ENCODE assay signal across 22 mouse cellular contexts in genomic region chr9:107420898-107421297, GRCm38 (mm10). TPM values are rescaled to one million over a fixed set of nuclear protein-coding genes. Genes with fewer than 3 reads are reported as not detected.
DNase-seq lines count a peak whose midpoint lies in the region; ATAC-seq lines count a peak whose summit lies in the region.
"Had no signal": no experiment of that assay in that cellular context is flagged by ENCODE, and none has a peak within 500 bp of the region (broad histone marks: within the 10 kb centered on the region; RNA-seq: fewer than 3 reads in every experiment).

No protein-coding gene starts in this region.

- 0 out of 2 replicates have a peak overlapping the region, but pooled peaks have one; percentile 24 for H3K27ac ChIP-seq in heart, embryonic 10.5 days
- H3K27ac ChIP-seq in midbrain, embryonic 16.5 days (ENCODE audit: low read length): 0 out of 2 replicates have a peak overlapping the region, but pooled peaks have one; percentile 7
- H3K27ac ChIP-seq in midbrain, embryonic 14.5 days (replicated peaks; ENCODE audit: low read depth, low read length): no peak overlapping the region
- H3K27ac ChIP-seq: embryonic facial prominence, embryonic 13.5 days; hindbrain, embryonic 15.5 days; limb, embryonic 13.5 days; lung, embryonic 15.5 days; midbrain, embryonic 12.5 days had no signal

- H3K4me2 ChIP-seq in midbrain, embryonic 16.5 days (ENCODE audit: low read length): no peak overlapping the region
- H3K4me2 ChIP-seq in midbrain, embryonic 14.5 days (ENCODE audit: low read length): no peak overlapping the region
- H3K4me2 ChIP-seq: embryonic facial prominence, embryonic 13.5 days; hindbrain, embryonic 15.5 days; limb, embryonic 13.5 days; liver, embryonic 11.5 days; lung, embryonic 15.5 days; midbrain, embryonic 12.5 days had no signal

- H3K36me3 ChIP-seq in heart, embryonic 10.5 days: no peaks in the 10 kb centered on the region
- no peaks in the 10 kb centered on the region for H3K36me3 ChIP-seq in midbrain, embryonic 16.5 days (ENCODE audit: control insufficient read depth, insufficient read depth, low read length)
- H3K36me3 ChIP-seq in midbrain, embryonic 14.5 days (ENCODE audit: control insufficient read depth, insufficient read depth, low read length): no peaks in the 10 kb centered on the region
- H3K36me3 ChIP-seq: embryonic facial prominence, embryonic 13.5 days; hindbrain, embryonic 15.5 days; limb, embryonic 13.5 days; lung, embryonic 15.5 days; midbrain, embryonic 12.5 days had no signal

- WGBS in heart, embryonic 10.5 days: 81% methylated on average over 5 of the region's 5 CpGs
- 65% methylated on average over 5 of the region's 5 CpGs for WGBS in midbrain, embryonic 16.5 days
- 70% methylated on average over 5 of the region's 5 CpGs for WGBS in midbrain, embryonic 14.5 days

- H3K4me3 ChIP-seq in heart, embryonic 10.5 days: no peak overlapping the region
- no peak overlapping the region for H3K4me3 ChIP-seq in midbrain, embryonic 16.5 days (ENCODE audit: low read depth, low read length)
- no peak overlapping the region for H3K4me3 ChIP-seq in midbrain, embryonic 14.5 days (replicated peaks; ENCODE audit: low read depth, low read length)
- H3K4me3 ChIP-seq: embryonic facial prominence, embryonic 13.5 days; hindbrain, embryonic 15.5 days; limb, embryonic 13.5 days; lung, embryonic 15.5 days; midbrain, embryonic 12.5 days had no signal

- peaks cover 74% of the 10 kb centered on the region for H3K4me1 ChIP-seq in heart, embryonic 10.5 days
- H3K4me1 ChIP-seq in midbrain, embryonic 16.5 days (ENCODE audit: control insufficient read depth, insufficient read depth, low read length): peaks cover 36% of the 10 kb centered on the region
- H3K4me1 ChIP-seq in midbrain, embryonic 14.5 days (ENCODE audit: control insufficient read depth, insufficient read depth, low read length): peaks cover 27% of the 10 kb centered on the region
- H3K4me1 ChIP-seq: limb, embryonic 13.5 days had no signal

- H3K27me3 ChIP-seq in heart, embryonic 10.5 days (ENCODE audit: insufficient read depth, poor library complexity, severe bottlenecking): peaks cover 17% of the 10 kb centered on the region; the same call in 1 of the 2 replicates
- no peaks in the 10 kb centered on the region for H3K27me3 ChIP-seq in midbrain, embryonic 16.5 days (ENCODE audit: control insufficient read depth, insufficient read depth, low read depth, low read length)
- no peaks in the 10 kb centered on the region for H3K27me3 ChIP-seq in midbrain, embryonic 14.5 days (ENCODE audit: control insufficient read depth, insufficient read depth, low read length)
- H3K27me3 ChIP-seq: embryonic facial prominence, embryonic 13.5 days; hindbrain, embryonic 15.5 days had no signal

- ATAC-seq in midbrain, embryonic 16.5 days: no peak
- no peak for ATAC-seq in midbrain, embryonic 14.5 days (ENCODE audit: low FRiP score, low TSS enrichment)
- ATAC-seq: forebrain, embryonic 14.5 days; Patski had no signal

- DNase-seq in cerebellum, postnatal 14 days: peak; percentile 37 to 44
- no peak for DNase-seq in cerebellum, adult 9-11 months
- no peak for DNase-seq in heart, embryonic 10.5 days (ENCODE audit: low spot score)
- DNase-seq in heart, adult 11 months: no peak
- no peak for DNase-seq in midbrain, embryonic 14.5 days
- DNase-seq in frontal cortex, postnatal 25 days (ENCODE audit: low spot score in 2 of 2): no peak
- DNase-seq: adrenal gland, postnatal 10 days; cerebellum, adult 8-10 months; kidney, adult 18-20 months; kidney, postnatal 36 days; thymus, adult 2 months; thymus, postnatal 4 days had no signal

- no peaks in the 10 kb centered on the region for H3K9me3 ChIP-seq in heart, embryonic 10.5 days
- no peaks in the 10 kb centered on the region for H3K9me3 ChIP-seq in midbrain, embryonic 16.5 days (replicated peaks; ENCODE audit: control insufficient read depth, low read length, poor library complexity, severe bottlenecking)
- no peaks in the 10 kb centered on the region for H3K9me3 ChIP-seq in midbrain, embryonic 14.5 days (ENCODE audit: control insufficient read depth, low read length)
- H3K9me3 ChIP-seq: embryonic facial prominence, embryonic 13.5 days; hindbrain, embryonic 15.5 days; limb, embryonic 13.5 days; lung, embryonic 15.5 days; midbrain, embryonic 12.5 days had no signal

- H3K9ac ChIP-seq in midbrain, embryonic 16.5 days (ENCODE audit: low read depth, low read length): no peak overlapping the region
- no peak overlapping the region; the same call in 1 of the 2 replicates for H3K9ac ChIP-seq in midbrain, embryonic 14.5 days (replicated peaks; ENCODE audit: low read length)
- H3K9ac ChIP-seq: embryonic facial prominence, embryonic 13.5 days; hindbrain, embryonic 15.5 days; limb, embryonic 13.5 days; lung, embryonic 15.5 days; midbrain, embryonic 12.5 days had no signal

RNA-seq across cellular contexts. Expression of gene Cacna2d2, which starts 21.5 kb away (rescaled TPM):
- 6.8 TPM in 2 replicates for polyA plus RNA-seq in heart, embryonic 10.5 days (2016; fragmentation: Nextera tagmentation; extraction: Ambion mirVana)
- polyA plus RNA-seq in midbrain, embryonic 16.5 days (2015; fragmentation: Nextera tagmentation; extraction: Ambion mirVana): 9.1 and 9.3 TPM in 2 replicates
- 7.9 and 10.6 TPM in 2 replicates for polyA plus RNA-seq in midbrain, embryonic 14.5 days (2014; fragmentation: Nextera tagmentation; extraction: Ambion mirVana)
- polyA plus RNA-seq: liver, embryonic 16.5 days had no signal

Comparison
In these comparisons a context has a peak if more than half of its experiments do, and no peak if none do; other contexts are left out.
1. DNase-seq: peak in cerebellum, postnatal 14 days (2 of 2); none in cerebellum, adult 9-11 months (single experiment), heart, embryonic 10.5 days (single experiment), heart, adult 11 months (single experiment), midbrain, embryonic 14.5 days (single experiment) and frontal cortex, postnatal 25 days (0 of 2).